ENCODE assay signal across 8 mouse cellular contexts in genomic region chr2:93045129-93045817, GRCm38 (mm10). TPM values are rescaled to one million over a fixed set of nuclear protein-coding genes. Genes with fewer than 3 reads are reported as not detected.
A peak's percentile ranks its signal among the peaks of the same experiment; 100 is the strongest.
DNase-seq lines count a peak whose midpoint lies in the region; ATAC-seq and TF ChIP-seq lines count a peak whose summit lies in the region.

No protein-coding gene starts in this region.

- peaks cover 1% of the 10 kb centered on the region for H3K4me1 ChIP-seq in bone marrow, adult 2 months (ENCODE audit: control insufficient read depth, insufficient read depth, low read length)
- peaks cover 71% of the 10 kb centered on the region for H3K4me1 ChIP-seq in embryonic facial prominence, embryonic 15.5 days
- H3K4me1 ChIP-seq in heart, embryonic 10.5 days, result peaks cover 62% of the 10 kb centered on the region
- peaks cover 56% of the 10 kb centered on the region for H3K4me1 ChIP-seq in kidney, embryonic 15.5 days

- WGBS in bone marrow, adult 2 months, result under 1% methylated on average over 54 of the region's 55 CpGs
- under 1% methylated on average over 54 of the region's 55 CpGs for WGBS in embryonic facial prominence, embryonic 15.5 days
- 1% methylated on average over 55 of the region's 55 CpGs for WGBS in heart, embryonic 10.5 days
- WGBS in kidney, embryonic 15.5 days, result under 1% methylated on average over 49 of the region's 55 CpGs

- H3K27ac ChIP-seq in bone marrow, adult 2 months (ENCODE audit: control insufficient read depth, insufficient read depth, low read depth, low read length, poor library complexity), result peak overlapping the region; percentile 79; the same call in 1 of the 2 replicates
- peak overlapping the region; percentile 98 for H3K27ac ChIP-seq in embryonic facial prominence, embryonic 15.5 days (replicated peaks)
- H3K27ac ChIP-seq in heart, embryonic 10.5 days, result peak overlapping the region; percentile 100
- H3K27ac ChIP-seq in kidney, embryonic 15.5 days, result peak overlapping the region; percentile 94

- peak; percentile 93; the same call in 1 of the 2 replicates for TF ChIP-seq POLR2A in bone marrow, adult 2 months (IDR thresholded peaks at IDR 0.05; ENCODE audit: borderline replicate concordance, control insufficient read depth, low read depth, low read length)

- no peaks in the 10 kb centered on the region for H3K27me3 ChIP-seq in embryonic facial prominence, embryonic 15.5 days
- no peaks in the 10 kb centered on the region for H3K27me3 ChIP-seq in heart, embryonic 10.5 days (ENCODE audit: insufficient read depth, poor library complexity, severe bottlenecking)
- H3K27me3 ChIP-seq in kidney, embryonic 15.5 days, result no peaks in the 10 kb centered on the region

- H3K4me3 ChIP-seq in bone marrow, adult 2 months (replicated peaks; ENCODE audit: control insufficient read depth, low read depth, low read length), result peak overlapping the region; percentile 71
- peak overlapping the region; percentile 84 for H3K4me3 ChIP-seq in embryonic facial prominence, embryonic 15.5 days (replicated peaks)
- H3K4me3 ChIP-seq in heart, embryonic 10.5 days, result peak overlapping the region; percentile 88
- peak overlapping the region; percentile 86 for H3K4me3 ChIP-seq in kidney, embryonic 15.5 days (replicated peaks)

- peak; percentile 92 for ATAC-seq in embryonic facial prominence, embryonic 15.5 days (ENCODE audit: insufficient number of reproducible peaks, low FRiP score, low TSS enrichment, low read depth)
- peak; percentile 93 for ATAC-seq in kidney, embryonic 15.5 days (replicated peaks; ENCODE audit: low FRiP score)
- ATAC-seq in monocyte, adult 5-6 weeks (replicated peaks; ENCODE audit: insufficient number of reproducible peaks, low FRiP score, low TSS enrichment, poor library complexity, severe bottlenecking), result peak; percentile 87

- DNase-seq in 416B (ENCODE audit: low read depth) (peak; percentile 93), liver (peak; percentile 93)
- DNase-seq in heart, embryonic 10.5 days (ENCODE audit: low spot score), result peak; percentile 97
- peak; percentile 89 to 95 for DNase-seq in spleen, postnatal 4 days (ENCODE audit: low spot score in 2 of 2)

- TF ChIP-seq CTCF in bone marrow, adult 2 months (IDR thresholded peaks at IDR 0.05; ENCODE audit: control insufficient read depth, insufficient read depth, low read length), result no peak

- H3K36me3 ChIP-seq in embryonic facial prominence, embryonic 15.5 days, result 0 out of 2 replicates have a peak, but pooled peaks cover 5% of the 10 kb centered on the region
- H3K36me3 ChIP-seq in heart, embryonic 10.5 days, result no peaks in the 10 kb centered on the region
- 0 out of 2 replicates have a peak, but pooled peaks cover 8% of the 10 kb centered on the region for H3K36me3 ChIP-seq in kidney, embryonic 15.5 days

- peak overlapping the region; percentile 71 for H3K4me2 ChIP-seq in embryonic facial prominence, embryonic 15.5 days (replicated peaks)
- peak overlapping the region; percentile 66 for H3K4me2 ChIP-seq in kidney, embryonic 15.5 days

- peak overlapping the region; percentile 88 for H3K9ac ChIP-seq in embryonic facial prominence, embryonic 15.5 days
- H3K9ac ChIP-seq in kidney, embryonic 15.5 days, result peak overlapping the region; percentile 97

- H3K9me3 ChIP-seq in embryonic facial prominence, embryonic 15.5 days (replicated peaks), result no peaks in the 10 kb centered on the region
- H3K9me3 ChIP-seq in heart, embryonic 10.5 days, result no peaks in the 10 kb centered on the region
- no peaks in the 10 kb centered on the region for H3K9me3 ChIP-seq in kidney, embryonic 15.5 days (replicated peaks)

RNA-seq across cellular contexts. Expression of gene Prdm11, which starts 0.7 kb away (rescaled TPM):
- 3.0 and 7.6 TPM in 2 replicates for polyA plus RNA-seq in bone marrow, adult 2 months (2011; ENCODE audit: insufficient read depth, insufficient read length, low replicate concordance, missing spikeins)
- 12.0 and 12.1 TPM in 2 replicates for polyA plus RNA-seq in embryonic facial prominence, embryonic 15.5 days (2015; fragmentation: Nextera tagmentation; extraction: Ambion mirVana)
- 4.5 and 4.6 TPM in 2 replicates for polyA plus RNA-seq in heart, embryonic 10.5 days (2016; fragmentation: Nextera tagmentation; extraction: Ambion mirVana)
- polyA plus RNA-seq in kidney, embryonic 15.5 days (2015; fragmentation: Nextera tagmentation; extraction: Ambion mirVana), result 5.5 and 7.1 TPM in 2 replicates
- 1.4 to 6.8 TPM (median 4.0 TPM) in 3 replicates for total RNA-seq in monocyte, adult 5-6 weeks (2017)

Comparison
In these comparisons a context has a peak if more than half of its experiments do, and no peak if none do; other contexts are left out.
1. Peak in every context shown above with its lines: DNase-seq, ATAC-seq, H3K4me3 ChIP-seq and H3K27ac ChIP-seq.